Mouse (Mus musculus): Measurements from ENCODE around the gene Gm13283. TPM values are rescaled to one million over a fixed set of nuclear protein-coding genes. Genes with fewer than 3 reads are reported as not detected.
"Not testable (repeated sequence)": the region's sequence is repeated elsewhere in the genome, so short reads cannot be mapped to it uniquely, and the experiment has no call there.

Gm13283 gene
- polyA plus RNA-seq, 1 experiment from 2014 or later, result 0.49 TPM

GRCm38 (mm10) chr4:88791250-88791649 is 31.3 kb downstream of the Gm13283 start, which contains the start of gene Gm13278:
Gene Gm13278 (plus strand): TSS chr4:88791550.
- H3K4me2 ChIP-seq (ENCODE audit: low read length); H3K27ac ChIP-seq (replicated peaks in 1 of 2; ENCODE audit: control insufficient read depth in 1 of 2, insufficient read depth in 1 of 2, low read depth in 2 of 2, low read length in 2 of 2); H3K9ac ChIP-seq (ENCODE audit: low read length); H3K4me1 ChIP-seq (ENCODE audit: control insufficient read depth in 2 of 2, insufficient read depth in 2 of 2, low read length in 2 of 2); H3K9me3 ChIP-seq (ENCODE audit: control insufficient read depth, low read length); H3K4me3 ChIP-seq (ENCODE audit: control insufficient read depth in 1 of 2, insufficient read depth in 1 of 2, low read depth in 1 of 2, low read length in 2 of 2); ATAC-seq (ENCODE audit: insufficient number of reproducible peaks, insufficient read depth, low FRiP score, low read depth); H3K36me3 ChIP-seq (ENCODE audit: control insufficient read depth, insufficient read depth, low read length); H3K27me3 ChIP-seq (ENCODE audit: control insufficient read depth, insufficient read depth, low read length): not testable (repeated sequence)
- WGBS, result no CpG with 5 or more reads among the region's 28 CpGs

- H3K4me3 ChIP-seq (ENCODE audit: control insufficient read depth in 1 of 2, insufficient read depth in 1 of 2, low read depth in 1 of 2, low read length in 2 of 2); H3K27me3 ChIP-seq (ENCODE audit: control insufficient read depth, insufficient read depth, low read length); H3K9me3 ChIP-seq (ENCODE audit: control insufficient read depth, low read length); H3K4me2 ChIP-seq (ENCODE audit: low read length); ATAC-seq (ENCODE audit: insufficient number of reproducible peaks, insufficient read depth, low FRiP score, low read depth); H3K36me3 ChIP-seq (ENCODE audit: control insufficient read depth, insufficient read depth, low read length); H3K9ac ChIP-seq (ENCODE audit: low read length); H3K4me1 ChIP-seq (ENCODE audit: control insufficient read depth in 2 of 2, insufficient read depth in 2 of 2, low read length in 2 of 2); H3K27ac ChIP-seq (replicated peaks in 1 of 2; ENCODE audit: control insufficient read depth in 1 of 2, insufficient read depth in 1 of 2, low read depth in 2 of 2, low read length in 2 of 2): not testable (repeated sequence)
- 0% methylated on average over 5 of the region's 52 CpGs for WGBS
Observed at GRCm38 (mm10) chr4:88793936-88794675, 34.2 kb downstream of the Gm13283 start, which contains the start of gene Gm13275. Gene Gm13275 (plus strand): TSS chr4:88794487.

DNA sequence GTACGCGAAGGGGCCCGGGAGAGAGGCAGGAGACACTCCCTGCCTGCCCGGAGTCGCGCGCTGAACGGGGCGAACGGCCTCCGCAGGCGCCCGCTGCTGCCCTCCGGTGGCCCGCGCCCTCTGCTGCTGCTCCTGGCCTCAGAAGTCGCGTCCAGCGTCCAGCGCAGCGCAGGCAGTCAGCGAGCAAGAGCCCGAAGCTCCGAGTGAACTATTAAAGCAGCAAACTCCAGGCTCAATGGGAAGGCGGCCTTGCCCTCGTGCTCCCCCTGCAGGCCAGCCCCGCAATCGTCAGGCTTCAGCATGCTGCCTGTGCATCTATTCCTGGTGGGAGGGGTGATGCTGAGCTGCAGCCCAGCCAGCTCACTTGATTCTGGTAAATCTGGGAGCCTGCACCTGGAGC is 37.2 kb downstream of the Gm13283 start, which contains the start of gene Gm13279:
Gene Gm13279, plus strand, starts transcription at position 301 of the 400 bp plus-strand sequence.
- no CpG with 5 or more reads among the region's 28 CpGs for WGBS
- H3K27ac ChIP-seq (replicated peaks in 1 of 2; ENCODE audit: control insufficient read depth in 1 of 2, insufficient read depth in 1 of 2, low read depth in 2 of 2, low read length in 2 of 2); H3K4me2 ChIP-seq (ENCODE audit: low read length); H3K4me3 ChIP-seq (ENCODE audit: control insufficient read depth in 1 of 2, insufficient read depth in 1 of 2, low read depth in 1 of 2, low read length in 2 of 2); H3K27me3 ChIP-seq (ENCODE audit: control insufficient read depth, insufficient read depth, low read length); H3K9ac ChIP-seq (ENCODE audit: low read length); H3K9me3 ChIP-seq (ENCODE audit: control insufficient read depth, low read length); H3K36me3 ChIP-seq (ENCODE audit: control insufficient read depth, insufficient read depth, low read length); ATAC-seq (ENCODE audit: insufficient number of reproducible peaks, insufficient read depth, low FRiP score, low read depth); H3K4me1 ChIP-seq (ENCODE audit: control insufficient read depth in 2 of 2, insufficient read depth in 2 of 2, low read length in 2 of 2): not testable (repeated sequence)

GRCm38 (mm10) chr4:88799365-88799764 is 39.4 kb downstream of the Gm13283 start, which contains the start of gene Gm13285:
Gene Gm13285 (plus strand): TSS chr4:88799665.
- not testable (repeated sequence) for H3K4me2 ChIP-seq (ENCODE audit: low read length); H3K9me3 ChIP-seq (ENCODE audit: control insufficient read depth, low read length); H3K36me3 ChIP-seq (ENCODE audit: control insufficient read depth, insufficient read depth, low read length); H3K27me3 ChIP-seq (ENCODE audit: control insufficient read depth, insufficient read depth, low read length); ATAC-seq (ENCODE audit: insufficient number of reproducible peaks, insufficient read depth, low FRiP score, low read depth); H3K9ac ChIP-seq (ENCODE audit: low read length); H3K4me3 ChIP-seq (ENCODE audit: control insufficient read depth in 1 of 2, insufficient read depth in 1 of 2, low read depth in 1 of 2, low read length in 2 of 2); H3K27ac ChIP-seq (replicated peaks in 1 of 2; ENCODE audit: control insufficient read depth in 1 of 2, insufficient read depth in 1 of 2, low read depth in 2 of 2, low read length in 2 of 2); H3K4me1 ChIP-seq (ENCODE audit: control insufficient read depth in 2 of 2, insufficient read depth in 2 of 2, low read length in 2 of 2)
- WGBS, result 14% methylated on average over 1 of the region's 7 CpGs

- ATAC-seq (ENCODE audit: insufficient number of reproducible peaks, insufficient read depth, low FRiP score, low read depth); H3K36me3 ChIP-seq (ENCODE audit: control insufficient read depth, insufficient read depth, low read length); H3K4me3 ChIP-seq (ENCODE audit: control insufficient read depth in 1 of 2, insufficient read depth in 1 of 2, low read depth in 1 of 2, low read length in 2 of 2); H3K9ac ChIP-seq (ENCODE audit: low read length); H3K27me3 ChIP-seq (ENCODE audit: control insufficient read depth, insufficient read depth, low read length); H3K4me1 ChIP-seq (ENCODE audit: control insufficient read depth in 2 of 2, insufficient read depth in 2 of 2, low read length in 2 of 2); H3K27ac ChIP-seq (replicated peaks in 1 of 2; ENCODE audit: control insufficient read depth in 1 of 2, insufficient read depth in 1 of 2, low read depth in 2 of 2, low read length in 2 of 2); H3K9me3 ChIP-seq (ENCODE audit: control insufficient read depth, low read length): not testable (repeated sequence)
- 0 out of 2 replicates have a peak within 1 kb of the TSS, but pooled peaks have one; percentile 27 for H3K4me2 ChIP-seq (ENCODE audit: low read length)
- no CpG with 5 or more reads among the region's 29 CpGs for WGBS
Observed at GRCm38 (mm10) chr4:88802954-88803353, 43.0 kb downstream of the Gm13283 start, which contains the start of gene Gm13287. Gene Gm13287 (plus strand): TSS chr4:88803254.

DNA sequence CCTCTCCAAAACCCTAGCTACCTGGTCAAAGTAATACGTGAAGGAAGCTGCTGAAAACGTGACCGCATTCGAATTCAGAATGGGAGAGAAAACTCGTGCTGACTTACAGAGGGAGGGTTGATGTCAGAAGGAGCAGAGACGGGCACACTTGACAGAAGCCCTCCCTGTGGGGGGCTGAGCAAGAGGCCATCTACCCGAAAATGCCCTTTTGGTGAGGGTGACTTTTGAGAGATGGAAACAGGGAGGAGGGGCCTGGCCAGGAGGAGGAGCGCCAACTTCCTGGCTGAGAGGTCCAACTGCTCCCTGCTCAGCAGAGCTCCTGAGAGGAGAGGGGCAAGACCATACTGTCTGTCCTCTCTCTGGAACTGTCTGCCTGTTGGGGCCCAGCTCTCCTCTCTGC is 45.3 kb downstream of the Gm13283 start, which contains the start of gene Gm13288:
Gene Gm13288, plus strand, starts transcription at position 301 of the 400 bp plus-strand sequence.
- no CpG with 5 or more reads among the region's 8 CpGs for WGBS
- H3K9me3 ChIP-seq (ENCODE audit: control insufficient read depth, low read length); H3K4me2 ChIP-seq (ENCODE audit: low read length); H3K36me3 ChIP-seq (ENCODE audit: control insufficient read depth, insufficient read depth, low read length); H3K27ac ChIP-seq (replicated peaks in 1 of 2; ENCODE audit: control insufficient read depth in 1 of 2, insufficient read depth in 1 of 2, low read depth in 2 of 2, low read length in 2 of 2); H3K4me1 ChIP-seq (ENCODE audit: control insufficient read depth in 2 of 2, insufficient read depth in 2 of 2, low read length in 2 of 2); ATAC-seq (ENCODE audit: insufficient number of reproducible peaks, insufficient read depth, low FRiP score, low read depth); H3K9ac ChIP-seq (ENCODE audit: low read length): not testable (repeated sequence)
- peak within 1 kb of the TSS in 1 of 2 experiments; percentile 21; a peak in 2 of 4 replicates for H3K4me3 ChIP-seq (ENCODE audit: control insufficient read depth in 1 of 2, insufficient read depth in 1 of 2, low read depth in 1 of 2, low read length in 2 of 2)
- H3K27me3 ChIP-seq (ENCODE audit: control insufficient read depth, insufficient read depth, low read length), result peaks cover 15% of the 10 kb centered on the region

DNA sequence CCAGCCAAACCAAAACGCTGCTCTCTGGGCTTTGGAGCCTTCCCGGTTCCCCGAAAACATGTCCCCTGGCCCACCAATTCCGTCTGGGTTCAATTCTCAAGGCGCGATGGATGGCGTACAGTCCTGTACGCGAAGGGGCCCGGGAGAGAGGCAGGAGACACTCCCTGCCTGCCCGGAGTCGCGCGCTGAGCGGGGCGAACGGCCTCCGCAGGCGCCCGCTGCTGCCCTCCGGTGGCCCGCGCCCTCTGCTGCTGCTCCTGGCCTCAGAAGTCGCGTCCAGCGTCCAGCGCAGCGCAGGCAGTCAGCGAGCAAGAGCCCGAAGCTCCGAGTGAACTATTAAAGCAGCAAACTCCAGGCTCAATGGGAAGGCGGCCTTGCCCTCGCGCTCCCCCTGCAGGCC is 45.8 kb downstream of the Gm13283 start:
- not testable (repeated sequence) for ATAC-seq (ENCODE audit: insufficient number of reproducible peaks, insufficient read depth, low FRiP score, low read depth); H3K27ac ChIP-seq (replicated peaks in 1 of 2; ENCODE audit: control insufficient read depth in 1 of 2, insufficient read depth in 1 of 2, low read depth in 2 of 2, low read length in 2 of 2); H3K4me1 ChIP-seq (ENCODE audit: control insufficient read depth in 2 of 2, insufficient read depth in 2 of 2, low read length in 2 of 2); H3K9ac ChIP-seq (ENCODE audit: low read length); H3K36me3 ChIP-seq (ENCODE audit: control insufficient read depth, insufficient read depth, low read length); H3K4me2 ChIP-seq (ENCODE audit: low read length); H3K9me3 ChIP-seq (ENCODE audit: control insufficient read depth, low read length)
- no CpG with 5 or more reads among the region's 34 CpGs for WGBS
- Histone ChIP-seq H3K27me3 (ENCODE audit: control insufficient read depth, insufficient read depth, low read length) (peaks cover 15% of the 10 kb centered on the region), H3K4me3 (ENCODE audit: control insufficient read depth in 1 of 2, insufficient read depth in 1 of 2, low read depth in 1 of 2, low read length in 2 of 2) (peak overlapping the region in 1 of 2 experiments; percentile 21; a peak in 2 of 4 replicates)

Data from heart, embryonic 14.5 days (tissue).